Mouse (Mus musculus): ENCODE measurements around the gene Btnl10. TPM values are rescaled to one million over a fixed set of nuclear protein-coding genes. Genes with fewer than 3 reads are reported as not detected.

Btnl10 gene
- polyA plus RNA-seq, 1 experiment: not detected

DNA sequence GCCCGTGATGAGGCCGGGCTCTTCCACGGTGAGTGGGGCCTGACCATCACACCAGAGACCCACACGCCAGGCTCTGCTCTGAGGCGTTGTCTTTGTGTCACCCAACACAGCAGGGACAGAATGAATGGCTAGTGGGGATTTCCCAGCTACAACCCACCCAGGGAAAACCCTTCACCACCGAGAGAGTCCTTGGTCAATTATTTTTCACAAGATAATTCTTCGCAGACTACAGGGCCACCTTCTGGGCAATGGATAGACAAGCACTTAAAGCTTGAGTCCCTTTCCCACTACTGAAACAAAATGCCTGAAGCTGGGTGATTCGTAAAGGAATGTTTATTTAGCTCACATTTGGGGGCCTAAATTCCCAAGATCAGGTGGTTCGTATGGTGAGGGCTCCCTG is 4.7 kb downstream of the Btnl10 start:
- Histone ChIP-seq H3K27ac (ENCODE audit: insufficient read depth, low read length) (no peak overlapping the region), H3K4me1 (ENCODE audit: control insufficient read depth, insufficient read depth, low read length) (no peaks in the 10 kb centered on the region; the same call in 1 of the 2 replicates), H3K4me3 (replicated peaks; ENCODE audit: insufficient read depth, low read depth, low read length) (no peak overlapping the region), H3K27me3 (ENCODE audit: control insufficient read depth, insufficient read depth, low read length) (no peaks in the 10 kb centered on the region)
- 84% methylated on average over 9 of the region's 9 CpGs for WGBS
- TF ChIP-seq CTCF (IDR thresholded peaks at IDR 0.05; ENCODE audit: borderline replicate concordance, insufficient read depth, low read depth, low read length) (no peak), POLR2A (IDR thresholded peaks at IDR 0.05; ENCODE audit: borderline replicate concordance, insufficient read depth, low read length) (no peak)
- no peak for DNase-seq

DNA sequence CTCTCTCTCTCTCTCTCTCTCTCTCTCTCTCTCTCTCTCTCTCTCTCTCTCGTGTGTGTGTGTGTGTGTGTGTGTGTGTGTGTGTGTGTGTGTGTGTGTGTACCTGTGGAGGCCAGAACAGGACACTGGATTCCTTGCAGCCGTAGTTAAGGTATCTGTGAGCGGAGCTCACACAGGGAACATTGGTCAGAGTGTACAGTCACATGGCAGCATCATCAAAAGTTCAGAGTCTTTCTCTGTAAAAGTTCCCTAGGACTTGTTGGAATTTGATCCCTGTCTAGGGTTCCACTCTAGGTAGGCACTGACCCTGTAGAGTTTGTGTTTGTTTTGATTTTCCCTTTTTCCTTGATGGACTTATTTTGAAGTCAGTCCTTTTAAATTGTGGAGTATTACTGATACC is 8.9 kb downstream of the Btnl10 start:
- TF ChIP-seq POLR2A (IDR thresholded peaks at IDR 0.05; ENCODE audit: borderline replicate concordance, insufficient read depth, low read length) (no peak), CTCF (IDR thresholded peaks at IDR 0.05; ENCODE audit: borderline replicate concordance, insufficient read depth, low read depth, low read length) (no peak)
- no peak overlapping the region for H3K4me3 ChIP-seq (replicated peaks; ENCODE audit: insufficient read depth, low read depth, low read length)
- 95% methylated on average over 2 of the region's 3 CpGs for WGBS
- no peaks in the 10 kb centered on the region for H3K27me3 ChIP-seq (ENCODE audit: control insufficient read depth, insufficient read depth, low read length)
- no peak for DNase-seq
- H3K4me1 ChIP-seq (ENCODE audit: control insufficient read depth, insufficient read depth, low read length): no peaks in the 10 kb centered on the region; the same call in 1 of the 2 replicates
- no peak overlapping the region for H3K27ac ChIP-seq (ENCODE audit: insufficient read depth, low read length)

DNA sequence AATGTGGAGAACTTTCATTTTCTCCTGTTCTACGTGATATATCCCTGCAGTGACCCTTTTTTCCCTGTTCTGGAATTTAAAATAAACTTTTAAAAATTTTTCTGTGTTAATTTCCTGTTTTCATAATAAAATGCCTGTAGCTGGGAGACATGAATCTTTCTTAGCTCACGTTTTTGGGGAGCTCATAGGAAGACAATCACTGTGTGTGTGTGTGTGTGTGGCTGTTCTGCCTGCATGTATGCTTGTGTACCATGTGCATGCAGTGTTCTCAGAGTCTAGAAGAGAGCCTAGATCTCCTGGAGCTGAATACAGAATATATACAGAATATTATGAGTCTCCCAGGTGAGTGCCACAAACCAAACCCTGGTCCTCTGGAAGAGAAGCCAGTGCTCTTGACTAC is 9.3 kb downstream of the Btnl10 start:
- TF ChIP-seq POLR2A (IDR thresholded peaks at IDR 0.05; ENCODE audit: borderline replicate concordance, insufficient read depth, low read length) (no peak), CTCF (IDR thresholded peaks at IDR 0.05; ENCODE audit: borderline replicate concordance, insufficient read depth, low read depth, low read length) (no peak)
- 94% methylated on average over 2 of the region's 2 CpGs for WGBS
- H3K4me3 ChIP-seq (replicated peaks; ENCODE audit: insufficient read depth, low read depth, low read length): no peak overlapping the region
- no peaks in the 10 kb centered on the region for H3K27me3 ChIP-seq (ENCODE audit: control insufficient read depth, insufficient read depth, low read length)
- no peaks in the 10 kb centered on the region; the same call in 1 of the 2 replicates for H3K4me1 ChIP-seq (ENCODE audit: control insufficient read depth, insufficient read depth, low read length)
- H3K27ac ChIP-seq (ENCODE audit: insufficient read depth, low read length): no peak overlapping the region
- no peak for DNase-seq

DNA sequence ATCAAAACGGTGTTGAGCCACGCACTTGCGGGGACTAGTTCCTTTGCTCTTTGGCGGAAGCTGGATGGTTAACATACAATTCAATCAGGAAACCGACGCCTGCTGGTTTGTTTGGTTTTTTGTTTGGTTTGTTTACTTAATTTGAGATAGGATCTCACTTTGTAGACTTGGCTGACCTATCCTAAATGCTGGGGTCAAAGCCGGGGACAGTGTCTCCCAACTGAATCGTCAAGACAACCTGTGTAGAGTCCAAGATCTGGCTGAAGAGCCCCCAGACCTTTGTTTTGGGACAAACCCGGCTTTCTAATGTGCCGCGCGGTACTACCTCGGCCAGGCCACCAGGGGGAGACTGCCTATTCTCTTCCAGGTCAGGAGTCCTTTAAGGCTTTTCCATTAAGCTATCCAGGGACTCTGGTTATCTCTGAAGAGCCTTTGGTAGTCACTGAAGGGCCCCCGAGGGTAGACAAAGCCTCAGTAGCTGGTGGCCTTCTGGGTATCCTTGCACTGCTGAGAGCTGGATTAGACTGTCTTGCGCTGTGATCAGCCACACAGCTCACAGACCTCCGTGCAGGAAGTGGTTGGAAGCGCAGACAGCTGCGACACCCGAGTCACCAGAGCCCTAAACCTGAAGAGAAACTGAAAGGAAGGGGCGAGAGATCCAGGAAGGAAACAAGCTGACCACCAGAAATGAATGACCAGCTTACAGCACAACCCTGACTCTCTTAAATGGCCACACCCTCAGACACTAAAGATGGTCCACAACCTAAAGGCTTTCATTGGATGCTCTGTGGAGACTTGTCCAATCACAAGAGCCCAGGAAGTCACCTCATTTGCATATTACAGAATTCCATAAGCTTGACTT is 10.3 kb downstream of the Btnl10 start:
- 33% methylated on average over 20 of the region's 20 CpGs for WGBS
- DNase-seq: peak; percentile 51 to 65
- peak; percentile 77 for TF ChIP-seq CTCF (IDR thresholded peaks at IDR 0.05; ENCODE audit: borderline replicate concordance, insufficient read depth, low read depth, low read length)
- TF ChIP-seq POLR2A (IDR thresholded peaks at IDR 0.05; ENCODE audit: borderline replicate concordance, insufficient read depth, low read length): no peak
- Histone ChIP-seq H3K27me3 (ENCODE audit: control insufficient read depth, insufficient read depth, low read length) (no peaks in the 10 kb centered on the region), H3K4me3 (replicated peaks; ENCODE audit: insufficient read depth, low read depth, low read length) (peak overlapping the region; percentile 39), H3K4me1 (ENCODE audit: control insufficient read depth, insufficient read depth, low read length) (no peaks in the 10 kb centered on the region; the same call in 1 of the 2 replicates), H3K27ac (ENCODE audit: insufficient read depth, low read length) (no peak overlapping the region)

DNA sequence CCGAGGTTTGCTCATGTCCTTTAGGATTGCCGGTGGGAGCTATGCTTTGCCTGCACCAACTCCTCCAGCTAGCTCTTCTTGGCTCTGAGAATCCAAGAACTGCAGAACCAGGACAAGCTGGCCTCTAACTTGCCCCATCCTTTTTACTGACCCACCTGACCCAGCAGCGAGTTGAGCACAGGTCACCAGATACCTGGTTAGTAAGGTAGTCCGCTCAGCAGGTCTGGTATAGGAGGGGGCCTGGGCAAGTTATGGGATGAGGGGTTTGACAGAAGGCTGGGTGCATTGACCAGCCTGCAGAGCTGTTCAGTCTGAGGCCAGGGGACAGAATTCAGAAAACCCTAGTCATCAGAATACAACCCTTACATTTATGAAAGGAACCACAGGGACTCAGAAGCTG is 11.3 kb downstream of the Btnl10 start:
- Histone ChIP-seq H3K27ac (ENCODE audit: insufficient read depth, low read length) (no peak overlapping the region), H3K4me3 (replicated peaks; ENCODE audit: insufficient read depth, low read depth, low read length) (no peak overlapping the region), H3K4me1 (ENCODE audit: control insufficient read depth, insufficient read depth, low read length) (no peaks in the 10 kb centered on the region; the same call in 1 of the 2 replicates), H3K27me3 (ENCODE audit: control insufficient read depth, insufficient read depth, low read length) (no peaks in the 10 kb centered on the region)
- WGBS: 82% methylated on average over 4 of the region's 4 CpGs
- no peak for DNase-seq
- TF ChIP-seq POLR2A (IDR thresholded peaks at IDR 0.05; ENCODE audit: borderline replicate concordance, insufficient read depth, low read length) (no peak), CTCF (IDR thresholded peaks at IDR 0.05; ENCODE audit: borderline replicate concordance, insufficient read depth, low read depth, low read length) (no peak)

DNA sequence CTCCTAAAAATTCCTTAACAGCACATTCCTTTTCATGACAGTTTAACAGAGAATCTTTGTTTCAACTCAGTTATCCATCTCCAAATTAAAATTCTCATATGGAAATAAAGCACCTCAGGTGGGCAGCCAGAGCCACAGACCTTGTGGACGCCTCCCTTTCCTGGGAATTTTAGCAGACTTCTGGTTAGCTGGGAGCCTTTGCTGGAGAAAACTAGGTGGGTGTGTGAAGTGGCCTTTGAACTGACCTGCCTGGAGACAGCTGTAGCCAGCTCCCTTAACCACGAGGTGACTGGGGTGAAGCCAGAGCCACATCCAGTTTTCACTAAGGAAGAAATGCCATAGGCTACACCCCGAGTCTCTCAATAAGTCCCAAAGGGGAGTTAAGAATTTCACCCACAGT is 11.9 kb downstream of the Btnl10 start:
- no peak for TF ChIP-seq CTCF (IDR thresholded peaks at IDR 0.05; ENCODE audit: borderline replicate concordance, insufficient read depth, low read depth, low read length)
- no peak for TF ChIP-seq POLR2A (IDR thresholded peaks at IDR 0.05; ENCODE audit: borderline replicate concordance, insufficient read depth, low read length)
- H3K27me3 ChIP-seq (ENCODE audit: control insufficient read depth, insufficient read depth, low read length): no peaks in the 10 kb centered on the region
- no peak overlapping the region for H3K27ac ChIP-seq (ENCODE audit: insufficient read depth, low read length)
- 50% methylated on average over 3 of the region's 3 CpGs for WGBS
- no peak for DNase-seq
- H3K4me3 ChIP-seq (replicated peaks; ENCODE audit: insufficient read depth, low read depth, low read length): no peak overlapping the region
- no peaks in the 10 kb centered on the region; the same call in 1 of the 2 replicates for H3K4me1 ChIP-seq (ENCODE audit: control insufficient read depth, insufficient read depth, low read length)

DNA sequence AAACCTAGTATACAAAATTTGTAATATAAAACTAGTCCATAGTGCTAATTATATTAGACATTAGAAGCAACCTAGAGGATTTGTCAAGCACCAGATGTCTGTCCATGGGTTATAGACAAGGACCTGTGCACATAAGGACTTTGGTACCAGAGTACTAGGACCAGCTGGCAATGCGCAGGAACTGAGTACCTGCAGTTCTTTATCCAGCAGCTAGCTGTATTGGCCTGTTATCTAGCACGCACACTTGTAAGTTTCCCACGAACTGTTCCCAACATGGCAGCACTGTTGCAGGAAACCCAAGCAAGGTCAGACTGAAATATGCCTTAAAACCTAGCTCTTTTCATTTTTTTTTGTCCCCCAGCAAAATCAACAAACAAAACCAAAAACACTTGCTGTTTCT is 12.5 kb downstream of the Btnl10 start:
- Histone ChIP-seq H3K27ac (ENCODE audit: insufficient read depth, low read length) (no peak overlapping the region), H3K4me1 (ENCODE audit: control insufficient read depth, insufficient read depth, low read length) (no peaks in the 10 kb centered on the region; the same call in 1 of the 2 replicates), H3K4me3 (replicated peaks; ENCODE audit: insufficient read depth, low read depth, low read length) (no peak overlapping the region), H3K27me3 (ENCODE audit: control insufficient read depth, insufficient read depth, low read length) (no peaks in the 10 kb centered on the region)
- TF ChIP-seq CTCF (IDR thresholded peaks at IDR 0.05; ENCODE audit: borderline replicate concordance, insufficient read depth, low read depth, low read length): no peak
- no peak for TF ChIP-seq POLR2A (IDR thresholded peaks at IDR 0.05; ENCODE audit: borderline replicate concordance, insufficient read depth, low read length)
- DNase-seq: no peak
- WGBS: 91% methylated on average over 3 of the region's 3 CpGs

DNA sequence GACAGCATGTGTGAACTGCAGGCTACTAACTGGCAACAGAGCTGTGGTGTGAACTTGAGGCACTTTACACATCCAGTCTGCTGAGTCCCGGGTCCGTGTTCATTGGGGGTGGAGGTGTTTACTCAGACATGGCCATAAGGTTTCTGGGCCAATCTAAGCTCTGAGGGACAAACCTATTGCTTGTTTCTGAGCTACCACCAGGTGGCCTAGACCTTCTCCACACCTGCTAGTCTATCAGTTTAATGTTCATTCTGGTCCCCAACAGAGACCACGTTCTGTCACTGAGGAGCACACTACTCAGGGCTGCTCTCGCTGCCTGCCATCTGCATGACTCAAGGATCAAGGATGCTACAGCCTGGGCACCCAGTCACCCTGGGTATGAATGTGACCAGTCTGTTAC is 13.9 kb downstream of the Btnl10 start:
- H3K27ac ChIP-seq (ENCODE audit: insufficient read depth, low read length): no peak overlapping the region

More for the DNA sequence above, 13.9 kb downstream of the Btnl10 start:
- no peaks in the 10 kb centered on the region for H3K27me3 ChIP-seq (ENCODE audit: control insufficient read depth, insufficient read depth, low read length)
- TF ChIP-seq CTCF (IDR thresholded peaks at IDR 0.05; ENCODE audit: borderline replicate concordance, insufficient read depth, low read depth, low read length) (peak; percentile 20; the same call in 1 of the 2 replicates), POLR2A (IDR thresholded peaks at IDR 0.05; ENCODE audit: borderline replicate concordance, insufficient read depth, low read length) (no peak)
- DNase-seq: no peak
- no peak overlapping the region for H3K4me3 ChIP-seq (replicated peaks; ENCODE audit: insufficient read depth, low read depth, low read length)
- WGBS: 34% methylated on average over 4 of the region's 4 CpGs
- H3K4me1 ChIP-seq (ENCODE audit: control insufficient read depth, insufficient read depth, low read length): peaks cover 4% of the 10 kb centered on the region

Measured in cerebellum, adult 2 months (tissue).